Mouse (Mus musculus) left cerebral cortex, adult 18-20 months (tissue): ENCODE data around the gene Ppdpf. TPM values are rescaled to one million over a fixed set of nuclear protein-coding genes. Genes with fewer than 3 reads are reported as not detected.
A peak's percentile ranks its signal among the peaks of the same experiment; 100 is the strongest.

Source experiments
- DNase-seq, 2 experiments: peaks; one replicate each; pipeline ENCODE4 v3.0.0; 2021 to 2022; ENCODE audit warnings: low spot score in 2 of 2, mixed read lengths in 1 of 2
- total RNA-seq, 2 experiments: library from RNA; stranded (reverse); gene quantifications; 2 replicates each; pipeline ENCODE4 v1.2.3; 2021

Gene Ppdpf
- total RNA-seq, 2 experiments from 2014 or later, result 74.7 to 76.8 TPM

GRCm38 (mm10) chr2:181213021-181213445, 26.0 kb downstream of the Ppdpf start, which contains the start of gene Srms:
Gene Srms, minus strand, starts transcription at chr2:181213185.
- DNase-seq, result no peak

GRCm38 (mm10) chr2:181216037-181216436, 29.0 kb downstream of the Ppdpf start:
- no peak for DNase-seq

- no peak for DNase-seq
Observed at GRCm38 (mm10) chr2:181218881-181219485, 31.9 kb downstream of the Ppdpf start.

GRCm38 (mm10) chr2:181219538-181220216, 32.6 kb downstream of the Ppdpf start, which contains the start of gene Fndc11:
Gene Fndc11, plus strand, starts transcription at chr2:181220013.
- peak; percentile 37 to 40 for DNase-seq

- no peak for DNase-seq
Observed at GRCm38 (mm10) chr2:181220361-181220760, 33.3 kb downstream of the Ppdpf start.

- DNase-seq, result no peak
Observed at GRCm38 (mm10) chr2:181224994-181225393, 37.9 kb downstream of the Ppdpf start.

- no peak for DNase-seq
Observed at GRCm38 (mm10) chr2:181227122-181227521, 40.1 kb downstream of the Ppdpf start.

- no peak for DNase-seq
Observed at GRCm38 (mm10) chr2:181228335-181228734, 41.3 kb downstream of the Ppdpf start.

- DNase-seq, result no peak
Observed at GRCm38 (mm10) chr2:181231171-181231570, 44.1 kb downstream of the Ppdpf start.

GRCm38 (mm10) chr2:181233443-181233842, 46.4 kb downstream of the Ppdpf start:
- DNase-seq, result no peak

GRCm38 (mm10) chr2:181234680-181235079, 47.6 kb downstream of the Ppdpf start:
- DNase-seq, result no peak

GRCm38 (mm10) chr2:181235681-181236566, 48.9 kb downstream of the Ppdpf start:
- DNase-seq, result no peak

GRCm38 (mm10) chr2:181237251-181238014, 50.4 kb downstream of the Ppdpf start:
- no peak for DNase-seq

- DNase-seq, result no peak
Observed at GRCm38 (mm10) chr2:181238091-181238610, 51.1 kb downstream of the Ppdpf start.

Other genes starting within 250 kb of the Ppdpf start
- gene Nkain4, start 232.5 kb upstream of the Ppdpf start, total RNA-seq, result 10 to 100 TPM; 43.2 to 44.2 TPM
- gene Arfgap1, start 220.0 kb upstream of the Ppdpf start, total RNA-seq, result 100 to 1,000 TPM; 141 to 151 TPM
- 1 to 10 TPM in 1 of 2 experiments, under 1 TPM in 1; 0.82 to 1.1 TPM for gene Col20a1, start 200.7 kb upstream of the Ppdpf start, total RNA-seq
- 10 to 100 TPM; 36.5 to 41.2 TPM for gene Chrna4, start 143.7 kb upstream of the Ppdpf start, total RNA-seq
- 100 to 1,000 TPM; 264 to 274 TPM for gene Kcnq2, start 51.9 kb upstream of the Ppdpf start, total RNA-seq
- 1,000 to 10,000 TPM; 1,361 to 1,429 TPM for gene Eef1a2, start 30.2 kb upstream of the Ppdpf start, total RNA-seq
- not detected for gene Ptk6, start 15.5 kb downstream of the Ppdpf start, total RNA-seq
- under 1 TPM; 0.33 to 0.46 TPM for gene Srms, start 25.9 kb downstream of the Ppdpf start, total RNA-seq
- not detected for gene Fndc11, start 32.8 kb downstream of the Ppdpf start, total RNA-seq
- 1 to 10 TPM; 2.7 to 3.2 TPM for gene Helz2, start 54.8 kb downstream of the Ppdpf start, total RNA-seq
- 10 to 100 TPM; 23.9 to 25.8 TPM for gene Gmeb2, start 100.8 kb downstream of the Ppdpf start, total RNA-seq
- gene Stmn3, start 127.3 kb downstream of the Ppdpf start, total RNA-seq, result 100 to 1,000 TPM; 647 to 666 TPM
- gene Rtel1, start 132.5 kb downstream of the Ppdpf start, total RNA-seq, result 10 to 100 TPM; 24.9 to 34.5 TPM
- 10 to 100 TPM; 66.0 to 67.6 TPM for gene Zgpat, start 177.7 kb downstream of the Ppdpf start, total RNA-seq
- gene Arfrp1, start 178.2 kb downstream of the Ppdpf start, total RNA-seq, result 10 to 100 TPM; 43.9 to 48.5 TPM
- 10 to 100 TPM; 34.4 to 35.6 TPM for gene Lime1, start 192.8 kb downstream of the Ppdpf start, total RNA-seq